17 mouse cellular contexts compared by ENCODE assay signal in the genomic region with DNA sequence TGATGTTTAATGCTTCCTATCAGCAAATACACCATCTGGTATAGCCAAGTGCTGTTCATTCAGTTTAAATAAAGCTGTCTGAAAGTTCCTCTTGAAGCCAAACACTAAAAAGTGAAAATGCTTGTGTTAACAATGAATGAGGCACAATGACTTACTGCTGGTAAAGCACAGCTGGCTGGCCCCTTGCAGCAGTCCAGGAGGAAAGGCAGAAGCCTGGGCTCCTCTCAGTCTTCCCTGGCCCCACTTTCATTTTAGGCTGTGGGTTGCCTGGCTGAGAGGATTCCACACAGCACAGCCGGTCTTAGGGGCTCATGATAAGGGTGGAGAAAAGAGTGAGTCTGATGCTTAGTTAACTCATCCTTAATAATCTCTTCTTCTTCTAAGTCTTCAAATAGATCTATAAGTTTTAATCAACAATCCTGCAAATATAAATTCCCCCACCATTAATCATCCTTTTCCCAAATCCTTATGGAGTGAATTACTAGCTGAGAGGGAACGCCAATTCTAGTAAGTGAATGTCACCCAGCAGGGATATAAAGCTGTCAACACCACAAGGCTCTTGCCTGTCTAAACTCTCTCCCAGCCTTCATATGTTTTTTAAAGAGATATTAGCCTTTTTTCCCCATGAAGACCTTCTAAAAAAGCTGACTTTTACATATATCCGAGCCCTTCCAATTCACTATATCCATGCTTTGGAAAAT. TPM values are rescaled to one million over a fixed set of nuclear protein-coding genes. Genes with fewer than 3 reads are reported as not detected.
DNase-seq lines count a peak whose midpoint lies in the region; ATAC-seq lines count a peak whose summit lies in the region.
"Had no signal": no experiment of that assay in that cellular context is flagged by ENCODE, and none has a peak within 500 bp of the region (broad histone marks: within the 10 kb centered on the region; RNA-seq: fewer than 3 reads in every experiment).

No protein-coding gene starts in this region.

- no peak for DNase-seq in frontal cortex, postnatal 25 days (ENCODE audit: low spot score in 2 of 2)
- peak; percentile 30 for DNase-seq in right cerebral cortex, postnatal 25 days
- DNase-seq in right cerebral cortex, postnatal 4 days, result no peak
- DNase-seq in cerebellum, adult 18-20 months, result no peak
- no peak for DNase-seq in layer of hippocampus, adult 9-10 months (ENCODE audit: low spot score)
- DNase-seq in thymus, postnatal 36 days, result no peak
- DNase-seq: adrenal gland, postnatal 14 days; cerebellum, adult 8-10 months; kidney, adult 11 months; kidney, postnatal 10 days; liver; lung, adult 2 months had no signal

- H3K9me3 ChIP-seq in forebrain, embryonic 16.5 days (ENCODE audit: control insufficient read depth, low read length), result no peaks in the 10 kb centered on the region

- 48% methylated on average over 3 of the region's 3 CpGs for WGBS in forebrain, embryonic 16.5 days

- no peaks in the 10 kb centered on the region for H3K36me3 ChIP-seq in forebrain, embryonic 16.5 days (ENCODE audit: control insufficient read depth, insufficient read depth)

- no peaks in the 10 kb centered on the region; the same call in 1 of the 2 replicates for H3K27me3 ChIP-seq in forebrain, embryonic 16.5 days (replicated peaks; ENCODE audit: control insufficient read depth, insufficient read depth, low read length)
- H3K27me3 ChIP-seq: Patski had no signal

- peak overlapping the region; percentile 54 for H3K9ac ChIP-seq in forebrain, embryonic 16.5 days (replicated peaks; ENCODE audit: low read depth, low read length)
- H3K9ac ChIP-seq: hindbrain, embryonic 14.5 days had no signal

- ATAC-seq in frontal cortex, adult (ENCODE audit: low TSS enrichment), result peak; percentile 24; the same call in 1 of the 2 replicates
- no peak for ATAC-seq in forebrain, embryonic 16.5 days
- ATAC-seq: activated CD4-positive, CD25-positive, alpha-beta regulatory T cell, adult 4 months; Patski had no signal

- H3K27ac ChIP-seq in forebrain, embryonic 16.5 days (ENCODE audit: low read length), result peak overlapping the region; percentile 80
- H3K27ac ChIP-seq: hindbrain, embryonic 14.5 days had no signal

- H3K4me3 ChIP-seq in forebrain, embryonic 16.5 days (replicated peaks; ENCODE audit: low read length), result peak overlapping the region; percentile 38

- peak overlapping the region; percentile 44 for H3K4me2 ChIP-seq in forebrain, embryonic 16.5 days (ENCODE audit: low read length)
- H3K4me2 ChIP-seq: hindbrain, embryonic 14.5 days had no signal

- H3K4me1 ChIP-seq in forebrain, embryonic 16.5 days (replicated peaks; ENCODE audit: control insufficient read depth, insufficient read depth, low read length), result peaks cover 16% of the 10 kb centered on the region

RNA-seq across cellular contexts. Expression of a gene that starts 12.4 kb away (rescaled TPM):
- 74.5 and 109 TPM in 2 replicates for polyA plus RNA-seq in forebrain, embryonic 16.5 days (2015; fragmentation: Nextera tagmentation; extraction: Ambion mirVana)
